Comparison of ENCODE assay signal across 8 mouse cellular contexts in the genomic region with DNA sequence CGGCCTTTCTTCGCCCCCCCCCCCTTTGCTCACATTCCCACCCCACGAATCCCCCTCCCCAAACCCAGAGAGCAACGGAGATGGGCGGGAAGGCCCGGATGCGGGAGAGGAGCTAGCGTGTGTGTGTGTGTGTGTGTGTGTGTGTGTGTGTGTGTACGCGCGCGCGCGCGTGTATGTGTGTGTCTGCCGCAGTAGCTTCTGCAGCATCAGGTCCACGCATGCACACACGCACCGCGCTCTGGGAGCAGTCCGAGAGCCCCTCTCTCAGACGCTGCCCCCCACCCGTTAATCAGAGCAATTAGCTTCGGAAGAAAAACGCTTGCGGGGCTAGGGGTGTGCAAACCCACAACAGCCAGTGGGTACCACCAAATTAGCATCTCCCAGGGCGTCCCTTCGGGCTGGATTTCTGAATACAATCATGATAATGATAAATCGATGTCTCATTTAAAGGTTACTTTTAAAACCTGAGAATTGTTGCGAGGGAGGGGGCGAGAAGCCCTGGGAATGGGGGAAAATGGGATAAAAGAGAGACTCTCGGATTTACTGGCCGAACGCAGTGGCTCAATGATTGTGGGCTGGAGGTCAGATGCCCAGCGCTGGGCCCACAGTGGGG. TPM values are rescaled to one million over a fixed set of nuclear protein-coding genes. Genes with fewer than 3 reads are reported as not detected.
DNase-seq lines count a peak whose midpoint lies in the region; ATAC-seq and TF ChIP-seq lines count a peak whose summit lies in the region.

No protein-coding gene starts in this region.

- TF ChIP-seq POLR2A in small intestine, adult 2 months (IDR thresholded peaks at IDR 0.05; ENCODE audit: low read depth, low read length) = no peak

- peaks cover 87% of the 10 kb centered on the region for H3K27me3 ChIP-seq in embryonic facial prominence, embryonic 13.5 days
- H3K27me3 ChIP-seq in limb, embryonic 12.5 days = peaks cover 82% of the 10 kb centered on the region
- peaks cover 51% of the 10 kb centered on the region for H3K27me3 ChIP-seq in small intestine, adult 2 months (ENCODE audit: control insufficient read depth, insufficient read depth, low read length)

- peak overlapping the region; percentile 81 for H3K4me2 ChIP-seq in embryonic facial prominence, embryonic 13.5 days
- peak overlapping the region; percentile 91 for H3K4me2 ChIP-seq in limb, embryonic 12.5 days

- no peak for ATAC-seq in embryonic facial prominence, embryonic 13.5 days (ENCODE audit: insufficient number of reproducible peaks, insufficient read depth, low FRiP score, low TSS enrichment, low read depth)
- no peak for ATAC-seq in limb, embryonic 12.5 days (ENCODE audit: insufficient number of reproducible peaks, insufficient read depth, low FRiP score, low TSS enrichment, low read depth)

- peaks cover 58% of the 10 kb centered on the region for H3K4me1 ChIP-seq in embryonic facial prominence, embryonic 13.5 days
- peaks cover 55% of the 10 kb centered on the region for H3K4me1 ChIP-seq in limb, embryonic 12.5 days (replicated peaks)
- H3K4me1 ChIP-seq in small intestine, adult 2 months (ENCODE audit: control insufficient read depth, insufficient read depth, insufficient read length, low read length) = peaks cover 50% of the 10 kb centered on the region

- intact Hi-C loops in left cerebral cortex, postnatal 25 days (cut with DNase I) = no loop called here

- WGBS in embryonic facial prominence, embryonic 13.5 days = 1% methylated on average over 32 of the region's 35 CpGs
- WGBS in limb, embryonic 12.5 days = 1% methylated on average over 34 of the region's 35 CpGs
- WGBS in small intestine, adult 2 months = 2% methylated on average over 33 of the region's 35 CpGs

- peak overlapping the region; percentile 55 for H3K4me3 ChIP-seq in embryonic facial prominence, embryonic 13.5 days
- peak overlapping the region; percentile 39 for H3K4me3 ChIP-seq in limb, embryonic 12.5 days (replicated peaks)
- peak overlapping the region; percentile 64 for H3K4me3 ChIP-seq in small intestine, adult 2 months (ENCODE audit: low read depth, low read length)

- no peak for TF ChIP-seq CTCF in small intestine, adult 2 months (IDR thresholded peaks at IDR 0.05; ENCODE audit: extremely low read depth, insufficient read length, insufficient replicate concordance, low read depth, low read length)

- no peaks in the 10 kb centered on the region for H3K36me3 ChIP-seq in embryonic facial prominence, embryonic 13.5 days
- no peaks in the 10 kb centered on the region for H3K36me3 ChIP-seq in limb, embryonic 12.5 days
- no peaks in the 10 kb centered on the region for H3K36me3 ChIP-seq in small intestine, adult 2 months (ENCODE audit: control insufficient read depth, insufficient read depth, low read length)

- peak; percentile 26 for DNase-seq in cerebellum, adult 11-12 months
- no peak for DNase-seq in cerebellum, adult 8-10 months
- DNase-seq in left cerebral cortex, postnatal 25 days (ENCODE audit: low spot score in 2 of 2) = peak; percentile 61 to 66
- no peak for DNase-seq in left cerebral cortex, adult 11 months (ENCODE audit: low spot score)
- no peak for DNase-seq in spleen, postnatal 36 days (ENCODE audit: low spot score in 2 of 2)

- no peaks in the 10 kb centered on the region for H3K9me3 ChIP-seq in embryonic facial prominence, embryonic 13.5 days
- H3K9me3 ChIP-seq in limb, embryonic 12.5 days = no peaks in the 10 kb centered on the region

- no peak overlapping the region for H3K27ac ChIP-seq in embryonic facial prominence, embryonic 13.5 days
- H3K27ac ChIP-seq in limb, embryonic 12.5 days = peak overlapping the region; percentile 56; the same call in 1 of the 2 replicates
- H3K27ac ChIP-seq in small intestine, adult 2 months (ENCODE audit: insufficient read depth, low read depth, low read length) = no peak overlapping the region

- H3K9ac ChIP-seq in embryonic facial prominence, embryonic 13.5 days = peak overlapping the region; percentile 58; the same call in 1 of the 2 replicates
- peak overlapping the region; percentile 63 for H3K9ac ChIP-seq in limb, embryonic 12.5 days (replicated peaks)

RNA-seq across cellular contexts. Expression of a gene that starts 13.1 kb away (rescaled TPM):
- total RNA-seq in left cerebral cortex, postnatal 25 days (2021) = 10 to 100 TPM; 12.9 to 17.7 TPM
- 6.8 and 10.7 TPM in 2 replicates for polyA plus RNA-seq in embryonic facial prominence, embryonic 13.5 days (2015; fragmentation: Nextera tagmentation; extraction: Ambion mirVana)
- 11.8 and 13.0 TPM in 2 replicates for polyA plus RNA-seq in limb, embryonic 12.5 days (2016; fragmentation: Nextera tagmentation; extraction: Ambion mirVana)
- 4.4 and 4.7 TPM in 2 replicates for polyA plus RNA-seq in small intestine, adult 2 months (2012; rRNA removed)

RNA-seq across cellular contexts. Expression of a gene that starts 31.1 kb away (rescaled TPM):
- 1 to 10 TPM; 2.6 to 3.0 TPM for total RNA-seq in left cerebral cortex, postnatal 25 days (2021)
- 54.4 and 64.8 TPM in 2 replicates for polyA plus RNA-seq in embryonic facial prominence, embryonic 13.5 days (2015; fragmentation: Nextera tagmentation; extraction: Ambion mirVana)
- polyA plus RNA-seq in limb, embryonic 12.5 days (2016; fragmentation: Nextera tagmentation; extraction: Ambion mirVana) = 121 and 122 TPM in 2 replicates
- polyA plus RNA-seq in small intestine, adult 2 months (2012; rRNA removed) = 1.6 and 3.1 TPM in 2 replicates

RNA-seq across cellular contexts. Expression of a gene that starts 32.2 kb away (rescaled TPM):
- total RNA-seq in left cerebral cortex, postnatal 25 days (2021) = 10 to 100 TPM; 59.5 to 66.2 TPM
- 13.0 and 14.4 TPM in 2 replicates for polyA plus RNA-seq in embryonic facial prominence, embryonic 13.5 days (2015; fragmentation: Nextera tagmentation; extraction: Ambion mirVana)
- 9.8 and 12.5 TPM in 2 replicates for polyA plus RNA-seq in limb, embryonic 12.5 days (2016; fragmentation: Nextera tagmentation; extraction: Ambion mirVana)
- polyA plus RNA-seq in small intestine, adult 2 months (2012; rRNA removed) = 4.2 and 7.6 TPM in 2 replicates

Comparison
In these comparisons a context has a peak if more than half of its experiments do, and no peak if none do; other contexts are left out.
1. DNase-seq: peak in cerebellum, adult 11-12 months (single experiment) and left cerebral cortex, postnatal 25 days (2 of 2); none in cerebellum, adult 8-10 months (single experiment), left cerebral cortex, adult 11 months (single experiment) and spleen, postnatal 36 days (0 of 2).
2. RNA of a gene that starts 31.1 kb away (polyA plus RNA-seq): 121 to 122 TPM in limb, embryonic 12.5 days and 54.4 to 64.8 TPM in embryonic facial prominence, embryonic 13.5 days; 1.6 to 3.1 TPM in small intestine, adult 2 months; every median in the first group is over 10 times any median in the second.
3. Peak in every context shown above with its lines, with median percentiles within 50 percentile points of each other: H3K4me3 ChIP-seq.